Mouse (Mus musculus): ENCODE data around the gene Cltrn. TPM values are rescaled to one million over a fixed set of nuclear protein-coding genes. Genes with fewer than 3 reads are reported as not detected.

The Cltrn gene
- 3.3 and 3.4 TPM in 2 replicates for polyA plus RNA-seq (2014; fragmentation: Nextera tagmentation; extraction: Ambion mirVana)

GRCm38 (mm10) chrX:164088582-164088981, at the start of gene Cltrn:
Gene Cltrn (plus strand): TSS chrX:164088830.
- Histone ChIP-seq H3K9me3 (ENCODE audit: control insufficient read depth, low read depth, low read length) (no peaks in the 10 kb centered on the region), H3K36me3 (ENCODE audit: control insufficient read depth, insufficient read depth, low read length) (no peaks in the 10 kb centered on the region), H3K4me3 (ENCODE audit: low read depth, low read length) (no peak within 1 kb of the TSS), H3K27ac (ENCODE audit: low read length) (no peak within 1 kb of the TSS), H3K4me1 (ENCODE audit: control insufficient read depth, insufficient read depth, low read length) (no peaks in the 10 kb centered on the region), H3K4me2 (replicated peaks; ENCODE audit: low read depth, low read length) (no peak within 1 kb of the TSS), H3K27me3 (ENCODE audit: control insufficient read depth, insufficient read depth, low read length) (0 out of 2 replicates have a peak, but pooled peaks cover 2% of the 10 kb centered on the region), H3K9ac (replicated peaks; ENCODE audit: low read depth, low read length) (no peak within 1 kb of the TSS)
- WGBS: 83% methylated on average over 4 of the region's 4 CpGs
- ATAC-seq (ENCODE audit: insufficient number of reproducible peaks, insufficient read depth, low FRiP score, low read depth): no peak

DNA sequence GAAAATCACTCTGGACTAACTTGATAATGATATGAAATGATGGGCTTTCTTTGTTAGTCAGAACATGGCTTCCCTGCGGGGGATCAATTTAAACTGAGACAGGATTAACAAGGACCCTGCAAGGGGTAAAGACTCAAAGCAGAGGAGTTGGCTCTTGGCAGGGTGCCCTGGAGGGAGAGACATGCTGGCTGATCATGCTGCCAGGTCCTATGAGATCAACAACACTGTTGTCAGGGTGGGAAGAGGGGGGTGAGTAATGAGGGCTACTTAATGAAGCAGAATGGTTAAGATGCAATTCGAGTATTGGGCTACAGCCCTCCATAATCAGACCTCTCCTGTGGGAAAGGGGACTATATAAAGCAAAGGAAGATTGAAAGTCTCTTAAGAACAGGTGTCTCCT, 49.7 kb upstream of the Cltrn start:
- no peak overlapping the region for H3K9ac ChIP-seq (replicated peaks; ENCODE audit: low read depth, low read length)
- no peak overlapping the region for H3K4me2 ChIP-seq (replicated peaks; ENCODE audit: low read depth, low read length)
- no peaks in the 10 kb centered on the region for H3K4me1 ChIP-seq (ENCODE audit: control insufficient read depth, insufficient read depth, low read length)
- no peaks in the 10 kb centered on the region for H3K27me3 ChIP-seq (ENCODE audit: control insufficient read depth, insufficient read depth, low read length)
- no peaks in the 10 kb centered on the region for H3K36me3 ChIP-seq (ENCODE audit: control insufficient read depth, insufficient read depth, low read length)
- no peak overlapping the region for H3K27ac ChIP-seq (ENCODE audit: low read length)
- no peak overlapping the region for H3K4me3 ChIP-seq (ENCODE audit: low read depth, low read length)
- WGBS: 65% methylated on average over 2 of the region's 2 CpGs
- no peaks in the 10 kb centered on the region for H3K9me3 ChIP-seq (ENCODE audit: control insufficient read depth, low read depth, low read length)
- no peak for ATAC-seq (ENCODE audit: insufficient number of reproducible peaks, insufficient read depth, low FRiP score, low read depth)

- 68% methylated on average over 13 of the region's 13 CpGs for WGBS
- Histone ChIP-seq H3K27me3 (ENCODE audit: control insufficient read depth, insufficient read depth, low read length) (no peaks in the 10 kb centered on the region), H3K4me1 (ENCODE audit: control insufficient read depth, insufficient read depth, low read length) (no peaks in the 10 kb centered on the region), H3K9me3 (ENCODE audit: control insufficient read depth, low read depth, low read length) (no peaks in the 10 kb centered on the region), H3K36me3 (ENCODE audit: control insufficient read depth, insufficient read depth, low read length) (no peaks in the 10 kb centered on the region), H3K9ac (replicated peaks; ENCODE audit: low read depth, low read length) (no peak overlapping the region), H3K4me3 (ENCODE audit: low read depth, low read length) (no peak overlapping the region), H3K27ac (ENCODE audit: low read length) (no peak overlapping the region), H3K4me2 (replicated peaks; ENCODE audit: low read depth, low read length) (no peak overlapping the region)
- ATAC-seq (ENCODE audit: insufficient number of reproducible peaks, insufficient read depth, low FRiP score, low read depth): no peak
Observed at GRCm38 (mm10) chrX:164042069-164042468, 46.6 kb upstream of the Cltrn start.

- no peaks in the 10 kb centered on the region for H3K27me3 ChIP-seq (ENCODE audit: control insufficient read depth, insufficient read depth, low read length)
- H3K27ac ChIP-seq (ENCODE audit: low read length): no peak overlapping the region
- H3K4me1 ChIP-seq (ENCODE audit: control insufficient read depth, insufficient read depth, low read length): no peaks in the 10 kb centered on the region
- ATAC-seq (ENCODE audit: insufficient number of reproducible peaks, insufficient read depth, low FRiP score, low read depth): no peak
- H3K4me3 ChIP-seq (ENCODE audit: low read depth, low read length): no peak overlapping the region
- H3K4me2 ChIP-seq (replicated peaks; ENCODE audit: low read depth, low read length): no peak overlapping the region
- H3K9ac ChIP-seq (replicated peaks; ENCODE audit: low read depth, low read length): no peak overlapping the region
- no peaks in the 10 kb centered on the region for H3K9me3 ChIP-seq (ENCODE audit: control insufficient read depth, low read depth, low read length)
- H3K36me3 ChIP-seq (ENCODE audit: control insufficient read depth, insufficient read depth, low read length): no peaks in the 10 kb centered on the region
- WGBS: 71% methylated on average over 2 of the region's 2 CpGs
Observed at GRCm38 (mm10) chrX:164046736-164047135, 41.9 kb upstream of the Cltrn start.

- no peak for ATAC-seq (ENCODE audit: insufficient number of reproducible peaks, insufficient read depth, low FRiP score, low read depth)
- Histone ChIP-seq H3K9ac (replicated peaks; ENCODE audit: low read depth, low read length) (no peak overlapping the region), H3K27ac (ENCODE audit: low read length) (no peak overlapping the region), H3K4me2 (replicated peaks; ENCODE audit: low read depth, low read length) (no peak overlapping the region), H3K9me3 (ENCODE audit: control insufficient read depth, low read depth, low read length) (no peaks in the 10 kb centered on the region), H3K4me3 (ENCODE audit: low read depth, low read length) (no peak overlapping the region), H3K27me3 (ENCODE audit: control insufficient read depth, insufficient read depth, low read length) (no peaks in the 10 kb centered on the region), H3K4me1 (ENCODE audit: control insufficient read depth, insufficient read depth, low read length) (no peaks in the 10 kb centered on the region), H3K36me3 (ENCODE audit: control insufficient read depth, insufficient read depth, low read length) (no peaks in the 10 kb centered on the region)
- WGBS: 76% methylated on average over 4 of the region's 4 CpGs
Observed at GRCm38 (mm10) chrX:164055726-164056125, 32.9 kb upstream of the Cltrn start.

GRCm38 (mm10) chrX:164058523-164058922, 30.1 kb upstream of the Cltrn start:
- no peak overlapping the region for H3K4me3 ChIP-seq (ENCODE audit: low read depth, low read length)
- H3K9me3 ChIP-seq (ENCODE audit: control insufficient read depth, low read depth, low read length): no peaks in the 10 kb centered on the region
- no peaks in the 10 kb centered on the region for H3K36me3 ChIP-seq (ENCODE audit: control insufficient read depth, insufficient read depth, low read length)
- H3K27ac ChIP-seq (ENCODE audit: low read length): no peak overlapping the region
- no peak overlapping the region for H3K4me2 ChIP-seq (replicated peaks; ENCODE audit: low read depth, low read length)
- H3K4me1 ChIP-seq (ENCODE audit: control insufficient read depth, insufficient read depth, low read length): no peaks in the 10 kb centered on the region
- H3K27me3 ChIP-seq (ENCODE audit: control insufficient read depth, insufficient read depth, low read length): no peaks in the 10 kb centered on the region
- no peak overlapping the region for H3K9ac ChIP-seq (replicated peaks; ENCODE audit: low read depth, low read length)
- 77% methylated on average over 3 of the region's 3 CpGs for WGBS
- ATAC-seq (ENCODE audit: insufficient number of reproducible peaks, insufficient read depth, low FRiP score, low read depth): no peak

- H3K27ac ChIP-seq (ENCODE audit: low read length): no peak overlapping the region
- H3K4me2 ChIP-seq (replicated peaks; ENCODE audit: low read depth, low read length): no peak overlapping the region
- H3K27me3 ChIP-seq (ENCODE audit: control insufficient read depth, insufficient read depth, low read length): no peaks in the 10 kb centered on the region
- 81% methylated on average over 4 of the region's 4 CpGs for WGBS
- H3K4me3 ChIP-seq (ENCODE audit: low read depth, low read length): no peak overlapping the region
- no peaks in the 10 kb centered on the region for H3K36me3 ChIP-seq (ENCODE audit: control insufficient read depth, insufficient read depth, low read length)
- H3K9me3 ChIP-seq (ENCODE audit: control insufficient read depth, low read depth, low read length): no peaks in the 10 kb centered on the region
- H3K4me1 ChIP-seq (ENCODE audit: control insufficient read depth, insufficient read depth, low read length): no peaks in the 10 kb centered on the region
- no peak for ATAC-seq (ENCODE audit: insufficient number of reproducible peaks, insufficient read depth, low FRiP score, low read depth)
- H3K9ac ChIP-seq (replicated peaks; ENCODE audit: low read depth, low read length): no peak overlapping the region
Observed at GRCm38 (mm10) chrX:164059070-164059469, 29.6 kb upstream of the Cltrn start.

DNA sequence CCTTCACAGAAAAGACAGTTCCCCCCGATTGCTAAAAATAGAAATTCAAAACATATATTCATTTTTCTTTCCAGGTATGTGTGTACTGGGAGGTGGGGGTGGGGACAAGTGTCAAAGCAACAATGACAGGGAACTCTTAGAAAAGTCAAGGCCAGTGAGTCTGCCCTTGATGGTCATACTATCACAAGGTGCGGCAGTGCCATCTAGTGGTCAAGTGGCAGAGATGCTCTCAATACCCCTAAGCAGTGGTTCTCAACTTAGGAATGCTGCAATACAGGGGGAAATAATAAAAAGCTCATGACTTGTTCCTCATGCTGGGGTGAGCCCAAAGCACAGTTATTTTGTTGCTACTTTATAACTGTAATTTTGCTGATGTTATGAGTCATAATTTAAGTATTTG, 22.4 kb upstream of the Cltrn start:
- Histone ChIP-seq H3K4me1 (ENCODE audit: control insufficient read depth, insufficient read depth, low read length) (no peaks in the 10 kb centered on the region), H3K27me3 (ENCODE audit: control insufficient read depth, insufficient read depth, low read length) (no peaks in the 10 kb centered on the region), H3K36me3 (ENCODE audit: control insufficient read depth, insufficient read depth, low read length) (no peaks in the 10 kb centered on the region), H3K9me3 (ENCODE audit: control insufficient read depth, low read depth, low read length) (no peaks in the 10 kb centered on the region), H3K4me2 (replicated peaks; ENCODE audit: low read depth, low read length) (no peak overlapping the region), H3K27ac (ENCODE audit: low read length) (no peak overlapping the region), H3K4me3 (ENCODE audit: low read depth, low read length) (no peak overlapping the region), H3K9ac (replicated peaks; ENCODE audit: low read depth, low read length) (no peak overlapping the region)
- WGBS: 13% methylated on average over 2 of the region's 2 CpGs
- peak; percentile 63; the same call in 1 of the 2 replicates for ATAC-seq (ENCODE audit: insufficient number of reproducible peaks, insufficient read depth, low FRiP score, low read depth)

DNA sequence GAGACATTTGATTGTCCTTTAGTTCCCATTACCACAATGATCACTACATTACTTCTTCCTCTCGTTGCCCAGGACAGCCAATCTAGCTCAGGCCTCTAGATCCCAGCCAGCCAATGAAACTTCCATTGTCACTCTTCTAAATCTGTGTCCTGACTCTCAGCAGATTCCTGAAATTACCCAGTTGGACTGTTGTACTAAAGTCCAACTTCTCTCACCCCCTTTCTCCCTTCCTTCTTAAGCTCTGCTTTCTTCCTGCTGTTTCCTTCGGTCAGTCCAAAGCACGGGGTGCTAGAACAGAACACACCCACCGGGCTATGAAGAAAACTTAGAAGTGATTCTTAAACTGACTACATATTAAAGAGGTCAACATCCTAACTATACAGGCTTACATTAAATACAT, 19.7 kb upstream of the Cltrn start:
- H3K27me3 ChIP-seq (ENCODE audit: control insufficient read depth, insufficient read depth, low read length): no peaks in the 10 kb centered on the region
- H3K4me1 ChIP-seq (ENCODE audit: control insufficient read depth, insufficient read depth, low read length): no peaks in the 10 kb centered on the region
- 85% methylated on average over 4 of the region's 4 CpGs for WGBS
- H3K9ac ChIP-seq (replicated peaks; ENCODE audit: low read depth, low read length): no peak overlapping the region
- no peak overlapping the region for H3K4me2 ChIP-seq (replicated peaks; ENCODE audit: low read depth, low read length)
- no peaks in the 10 kb centered on the region for H3K9me3 ChIP-seq (ENCODE audit: control insufficient read depth, low read depth, low read length)
- no peak for ATAC-seq (ENCODE audit: insufficient number of reproducible peaks, insufficient read depth, low FRiP score, low read depth)
- no peak overlapping the region for H3K4me3 ChIP-seq (ENCODE audit: low read depth, low read length)
- H3K36me3 ChIP-seq (ENCODE audit: control insufficient read depth, insufficient read depth, low read length): no peaks in the 10 kb centered on the region
- no peak overlapping the region for H3K27ac ChIP-seq (ENCODE audit: low read length)
